Mouse (Mus musculus) CH12.LX (cell line): ENCODE results near the gene Cul9.

Experiments
- CTCF ChIP-seq, 2 experiments: IDR thresholded peaks in 1 of 2; conservative IDR thresholded peaks in 1 of 2; 2 replicates each; pipeline ENCODE4 v1.5.1; 2011 to 2012; ENCODE audit warnings: low read depth in 2 of 2, low read length in 2 of 2, improper control_type of control experiment in 1 of 2, inconsistent platforms in 1 of 2, mild to moderate bottlenecking in 1 of 2, moderate library complexity in 1 of 2
- EP300 ChIP-seq: IDR thresholded peaks from 2 replicates; pipeline ENCODE4 v1.6.1; 2011; ENCODE audit warnings: low read length, improper control_type of control experiment
- HCFC1 ChIP-seq: IDR thresholded peaks from 2 replicates; pipeline ENCODE4 v1.6.1; 2012; ENCODE audit warnings: low read depth, mild to moderate bottlenecking, inconsistent platforms, low read length, improper control_type of control experiment
- MAZ ChIP-seq: IDR thresholded peaks from 2 replicates; pipeline ENCODE4 v1.6.1; 2012; ENCODE audit warnings: low read depth, mild to moderate bottlenecking, inconsistent platforms, low read length, improper control_type of control experiment, moderate library complexity
- MXI1 ChIP-seq: IDR thresholded peaks from 2 replicates; pipeline ENCODE4 v1.6.1; 2011; ENCODE audit warnings: mild to moderate bottlenecking, low read depth, low read length, improper control_type of control experiment
- POLR2A ChIP-seq: IDR thresholded peaks from 2 replicates; pipeline ENCODE4 v1.6.1; 2011; ENCODE audit warnings: low read depth, mild to moderate bottlenecking, improper control_type of control experiment, low read length
- POLR2AphosphoS2 ChIP-seq: IDR thresholded peaks from 2 replicates; pipeline ENCODE4 v1.6.1; 2011; ENCODE audit warnings: low read depth, low read length, improper control_type of control experiment
- SMC3 ChIP-seq: IDR thresholded peaks from 2 replicates; pipeline ENCODE4 v1.6.1; 2011; ENCODE audit warnings: low read depth, low read length, improper control_type of control experiment
- ZC3H11A ChIP-seq: IDR thresholded peaks from 2 replicates; pipeline ENCODE4 v1.6.1; 2012; ENCODE audit warnings: low read depth, mild to moderate bottlenecking, inconsistent platforms, low read length, improper control_type of control experiment

GRCm38 (mm10) chr17:46454539-46454938 is 91.6 kb downstream of the Cul9 start:
- no peak for TF ChIP-seq MAZ
- no peak for TF ChIP-seq EP300
- no peak for TF ChIP-seq MXI1
- TF ChIP-seq HCFC1, result no peak
- TF ChIP-seq ZC3H11A, result no peak
- no peak for TF ChIP-seq CTCF (conservative IDR thresholded peaks at IDR 0.05 in 1 of 2, IDR thresholded peaks at IDR 0.05 in 1 of 2; ENCODE audit: low read depth in 2 of 2, low read length in 2 of 2)
- TF ChIP-seq POLR2AphosphoS2, result no peak
- no peak for TF ChIP-seq POLR2A
- TF ChIP-seq SMC3, result no peak
